Mouse (Mus musculus): ENCODE measurements around the gene Cacna2d4.
A peak's percentile ranks its signal among the peaks of the same experiment; 100 is the strongest.

Cacna2d4 gene

DNA sequence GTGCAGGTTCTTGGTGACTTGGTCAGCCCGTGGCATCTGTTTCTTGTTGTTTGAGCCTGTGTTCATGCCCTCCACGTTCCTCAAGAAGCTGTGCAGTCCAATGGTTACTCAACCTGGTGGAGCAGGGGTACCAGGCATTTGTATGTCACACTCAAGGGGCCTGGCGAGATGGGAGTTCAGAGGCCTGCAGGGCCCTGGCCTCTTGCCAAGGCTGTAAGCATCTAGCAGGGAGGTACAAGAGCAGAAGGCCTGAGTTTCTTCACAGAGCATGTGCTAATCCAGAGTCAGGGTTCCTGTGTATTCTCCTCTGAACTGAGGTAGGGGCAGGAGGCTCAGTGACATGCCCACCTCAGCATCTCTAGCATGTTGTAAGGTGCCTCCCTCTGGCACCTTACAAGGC is 76.8 kb downstream of the Cacna2d4 start:
- no peak for DNase-seq

GRCm38 (mm10) chr6:119313588-119314375 is 77.5 kb downstream of the Cacna2d4 start:
- DNase-seq: no peak

GRCm38 (mm10) chr6:119314751-119315476 is 78.6 kb downstream of the Cacna2d4 start:
- no peak for DNase-seq

- no peak for DNase-seq
These were observed 82.4 kb downstream of the Cacna2d4 start for GRCm38 (mm10) chr6:119318732-119319131.

- DNase-seq: no peak
These were observed 83.0 kb downstream of the Cacna2d4 start for GRCm38 (mm10) chr6:119319358-119319757.

GRCm38 (mm10) chr6:119320481-119320880 is 84.2 kb downstream of the Cacna2d4 start:
- DNase-seq: peak; percentile 22 to 49

GRCm38 (mm10) chr6:119321752-119322151 is 85.4 kb downstream of the Cacna2d4 start:
- DNase-seq: no peak

DNA sequence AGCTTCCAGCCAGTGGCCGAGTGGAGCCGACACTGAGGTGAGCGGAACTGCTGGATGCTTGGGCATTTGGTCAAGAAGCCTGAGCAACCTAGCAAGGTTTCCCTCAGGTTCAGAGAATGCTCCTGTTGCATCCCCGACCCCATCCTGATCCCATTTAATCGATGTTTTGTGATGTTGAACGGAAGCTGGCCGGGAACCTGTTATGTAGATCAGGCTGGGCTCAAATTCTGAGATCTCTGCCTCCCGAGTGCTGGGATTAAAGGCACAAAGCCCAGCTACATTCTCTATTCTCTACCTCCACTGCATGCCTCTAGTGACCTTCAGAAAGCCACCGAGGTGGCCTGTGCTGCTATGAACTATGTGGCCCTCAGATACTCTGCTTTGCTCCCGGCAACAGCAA is 88.5 kb downstream of the Cacna2d4 start:
- no peak for DNase-seq

- no peak for DNase-seq
These were observed 89.7 kb downstream of the Cacna2d4 start for GRCm38 (mm10) chr6:119325978-119326377.

- no peak for DNase-seq
These were observed 90.2 kb downstream of the Cacna2d4 start for GRCm38 (mm10) chr6:119326541-119326940.

DNA sequence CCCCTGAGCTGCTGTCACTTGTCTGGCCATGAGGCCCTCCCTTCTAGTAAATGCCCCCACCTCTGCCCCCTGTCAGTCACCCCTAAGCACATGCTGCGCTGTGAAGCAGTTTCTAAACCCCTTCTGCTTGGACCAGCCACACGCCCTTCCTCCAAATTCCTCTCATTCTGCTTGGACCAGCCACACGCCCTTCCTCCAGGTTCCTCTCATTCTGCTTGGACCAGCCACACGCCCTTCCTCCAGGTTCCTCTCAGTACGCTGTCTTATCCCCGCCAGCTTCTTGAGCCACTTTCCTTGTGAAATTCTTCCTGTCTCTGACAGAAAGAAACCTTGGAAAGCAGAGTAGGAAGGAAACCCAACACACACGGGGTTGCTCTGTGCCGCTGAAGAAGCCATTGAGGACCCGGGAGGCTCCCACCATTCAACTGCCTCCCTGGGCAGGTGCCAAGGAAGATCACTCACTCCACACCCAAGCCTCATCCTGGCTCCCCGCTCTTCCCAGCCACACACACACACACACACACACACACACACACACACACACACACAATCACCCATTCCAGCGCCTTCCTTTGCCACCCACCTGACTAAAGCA is 92.3 kb downstream of the Cacna2d4 start:
- peak in 1 of 2 experiments; percentile 10 for DNase-seq

DNA sequence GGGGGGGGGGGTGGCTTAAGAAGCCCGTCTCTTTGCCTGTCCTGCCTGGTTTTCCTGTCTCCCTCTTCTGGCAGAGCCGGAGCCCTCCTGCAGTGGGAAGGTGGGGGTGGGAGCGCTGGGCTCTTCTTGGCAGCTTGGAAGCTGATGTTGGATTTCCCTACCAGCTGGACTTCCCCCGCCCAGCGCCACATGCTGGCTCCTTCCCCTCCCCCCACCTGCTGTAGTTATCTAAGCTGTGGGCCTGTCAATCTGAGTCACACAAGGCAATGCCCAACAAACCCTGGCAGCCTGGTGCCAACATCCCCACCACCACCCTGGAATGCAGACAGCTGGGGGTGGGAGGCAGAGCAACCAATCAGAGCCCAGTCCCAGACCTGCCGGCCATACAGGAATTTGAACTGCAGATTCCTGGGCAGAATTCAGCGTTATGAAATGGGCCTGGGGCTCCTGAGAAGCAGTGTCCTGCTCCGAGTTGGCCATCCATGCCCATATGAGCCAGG is 92.9 kb downstream of the Cacna2d4 start:
- peak; percentile 68 to 78 for DNase-seq

DNA sequence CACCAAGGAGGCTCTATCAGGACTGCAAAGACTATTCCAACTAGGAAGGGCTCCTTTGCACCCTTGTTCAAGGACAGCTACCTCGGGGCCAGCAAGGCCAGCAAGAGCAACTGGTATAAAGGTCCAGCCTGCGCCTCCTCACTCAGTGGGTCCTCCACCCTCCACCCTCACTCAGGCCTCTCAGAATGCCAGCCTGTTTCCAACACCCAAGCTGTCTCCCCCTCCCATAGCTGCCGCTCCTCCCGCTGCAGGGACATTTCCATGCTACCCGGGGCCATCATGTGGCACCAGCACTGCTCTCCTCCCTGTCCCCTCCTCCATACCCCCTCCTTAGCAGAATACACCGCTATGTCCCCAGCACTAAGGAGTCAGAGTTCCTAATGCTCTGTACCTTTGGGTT is 93.6 kb downstream of the Cacna2d4 start:
- no peak for DNase-seq

DNA sequence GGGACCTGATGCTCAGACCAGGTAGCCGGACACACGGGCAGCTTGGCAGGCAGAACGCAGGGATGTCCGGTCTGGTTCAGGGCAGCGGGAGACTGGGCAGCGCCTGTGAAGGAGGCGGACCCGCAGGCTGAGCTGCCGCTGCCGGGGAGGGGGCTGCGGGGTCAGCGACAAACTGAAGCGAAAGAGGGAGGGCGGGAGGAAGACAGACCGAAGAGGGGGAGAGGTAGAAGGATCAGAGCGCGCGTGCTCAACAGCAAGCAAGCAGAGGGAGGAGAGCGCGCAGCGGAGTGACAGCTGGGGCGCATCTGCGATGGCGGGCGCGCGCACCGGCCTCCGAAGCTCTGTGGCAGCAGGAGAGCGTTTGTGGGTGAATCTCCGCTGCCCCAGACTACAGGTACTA is 94.2 kb downstream of the Cacna2d4 start, which contains the start of gene Lrtm2:
TSS of gene Lrtm2 (minus strand) at position 261 of the 400 bp plus-strand sequence.
- DNase-seq: no peak

GRCm38 (mm10) chr6:119332111-119332510 is 95.8 kb downstream of the Cacna2d4 start:
- DNase-seq: peak; percentile 39 to 69

- peak; percentile 64 to 75 for DNase-seq
These were observed 96.9 kb downstream of the Cacna2d4 start for GRCm38 (mm10) chr6:119333202-119333601.

DNA sequence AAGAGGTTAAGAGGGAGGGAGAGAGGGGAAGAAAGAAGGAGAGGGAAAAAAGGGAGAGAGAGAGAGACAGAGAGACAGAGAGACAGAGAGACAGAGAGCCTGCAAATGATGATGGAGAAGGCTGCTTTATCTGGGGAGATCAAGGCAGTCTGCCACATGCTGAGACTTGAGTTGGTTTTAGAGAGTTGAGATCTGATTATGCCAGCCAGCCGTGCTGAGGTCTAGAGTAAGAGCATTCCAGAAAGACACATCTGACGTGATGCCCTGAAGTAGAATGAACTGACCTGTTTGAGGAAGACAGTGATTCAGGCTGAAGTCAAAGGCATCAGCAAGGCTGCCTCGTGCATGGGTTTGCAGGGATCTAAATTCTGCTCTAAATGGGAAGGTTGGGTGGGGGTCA is 97.5 kb downstream of the Cacna2d4 start:
- DNase-seq: no peak

- no peak for DNase-seq
These were observed 99.8 kb downstream of the Cacna2d4 start for GRCm38 (mm10) chr6:119336124-119336523.

DNA sequence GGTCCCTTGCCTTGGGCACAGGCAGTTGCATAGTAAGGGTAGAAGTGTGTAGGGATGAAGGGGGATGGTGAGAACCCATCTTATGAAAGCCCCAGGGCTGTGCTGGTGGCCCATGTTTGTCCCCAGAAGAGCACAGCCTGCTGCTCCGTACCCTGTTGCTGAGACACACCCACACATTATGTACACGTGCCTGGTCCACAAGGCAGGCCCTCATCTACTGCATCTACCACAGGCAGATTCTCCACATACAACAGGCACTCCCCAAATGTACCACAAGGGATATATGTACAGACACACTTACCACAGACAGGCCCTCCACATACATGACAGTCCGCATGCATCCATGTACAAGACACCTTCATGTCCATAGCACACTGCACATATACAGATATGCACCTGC is 101.0 kb downstream of the Cacna2d4 start:
- DNase-seq: no peak

GRCm38 (mm10) chr6:119338121-119338912 is 102.0 kb downstream of the Cacna2d4 start:
- no peak for DNase-seq

- no peak for DNase-seq
These were observed 105.1 kb downstream of the Cacna2d4 start for GRCm38 (mm10) chr6:119341409-119341808.

- no peak for DNase-seq
These were observed 109.9 kb downstream of the Cacna2d4 start for GRCm38 (mm10) chr6:119346257-119346656.

- no peak for DNase-seq
These were observed 111.5 kb downstream of the Cacna2d4 start for GRCm38 (mm10) chr6:119347813-119348212.

All from lung, adult 18-20 months (tissue).